2 mouse cellular contexts compared by ENCODE assay signal in genomic region chr7:25325431-25325830, GRCm38 (mm10).
DNase-seq lines count a peak whose midpoint lies in the region.

No protein-coding gene starts in this region.

- DNase-seq in R1 (ENCODE audit: low read depth, low spot score) = peak; percentile 68
- peak; percentile 54 for DNase-seq in ZHBTc4 (ENCODE audit: low read depth, low spot score)
